Mouse (Mus musculus): ENCODE measurements at regions not wholly inside any gene's neighbourhood (a gene's known extent, or its start where the extent isn't known, plus 50 kb on each side); places are given as distances from the start of the nearest gene placed in this dataset.

- no peak for TF ChIP-seq CTCF (IDR thresholded peaks at IDR 0.05; ENCODE audit: extremely low read depth, insufficient read depth, insufficient read length, insufficient replicate concordance)
- TF ChIP-seq POLR2A (IDR thresholded peaks at IDR 0.05; ENCODE audit: low read depth, low read length) = no peak
These were observed 309.3 kb downstream of the Cetn3 start for GRCm38 (mm10) chr13:82092186-82092585.
